Mouse (Mus musculus) heart, adult 2 months (tissue): ENCODE measurements at regions not wholly inside any gene's neighbourhood (a gene's known extent, or its start where the extent isn't known, plus 50 kb on each side); places are given as distances from the start of the nearest gene placed in this dataset.
"Not testable (repeated sequence)": the region's sequence is repeated elsewhere in the genome, so short reads cannot be mapped to it uniquely, and the experiment has no call there.

Experiments used
- DNase-seq, 2 experiments: peaks; one replicate each; pipeline ENCODE4 v3.0.0; 2021
- H3K27ac ChIP-seq: fragments of 200-600 bp; 2 replicates; pipeline ENCODE4 v1.8.1; 2022
- H3K27me3 ChIP-seq: fragments of 200-500 bp; 2 replicates; pipeline ENCODE4 v1.6.1; 2012; ENCODE audit warnings: mild to moderate bottlenecking, low read length, inconsistent platforms, mixed read lengths; ENCODE audit not compliant: control insufficient read depth, insufficient read depth
- H3K36me3 ChIP-seq: fragments of 200-500 bp; 2 replicates; pipeline ENCODE4 v1.6.1; 2012; ENCODE audit warnings: low read length, inconsistent platforms; ENCODE audit not compliant: control insufficient read depth, insufficient read depth
- H3K4me1 ChIP-seq: fragments of 200-500 bp; 2 replicates; pipeline ENCODE4 v1.6.1; 2011; ENCODE audit warnings: low read length; ENCODE audit not compliant: control insufficient read depth, insufficient read depth
- H3K4me3 ChIP-seq: fragments of 200-600 bp; 2 replicates; pipeline ENCODE4 v1.8.1; 2022
- H3K79me2 ChIP-seq: fragments of 200-500 bp; replicated peaks from 2 replicates; pipeline ENCODE4 v1.6.1; 2012; ENCODE audit warnings: mild to moderate bottlenecking, inconsistent platforms, low read length, moderate library complexity, mixed read lengths; ENCODE audit not compliant: control insufficient read depth, insufficient read depth
- H3K9ac ChIP-seq: fragments of 200-500 bp; 2 replicates; pipeline ENCODE4 v1.6.1; 2012; ENCODE audit warnings: low read depth, mild to moderate bottlenecking, control low read depth, inconsistent platforms, low read length, mixed read lengths
- CTCF ChIP-seq: fragments of 200-600 bp; IDR thresholded peaks from 2 replicates; pipeline ENCODE4 v1.8.1; 2022; ENCODE audit warnings: antibody characterized with exemption, mild to moderate bottlenecking, moderate library complexity
- EP300 ChIP-seq: fragments of 200-500 bp; IDR thresholded peaks from 2 replicates; pipeline ENCODE4 v1.6.1; 2011; ENCODE audit warnings: low read depth, low read length, control low read depth; ENCODE audit not compliant: insufficient read depth
- POLR2A ChIP-seq: fragments of 200-500 bp; IDR thresholded peaks from 2 replicates; pipeline ENCODE4 v1.6.1; 2011; ENCODE audit warnings: mild to moderate bottlenecking, low read depth, low read length, control low read depth; ENCODE audit not compliant: insufficient read depth
- WGBS: fragments of 180-500 bp; shearing (Covaris S2); methylation state at CpG from one replicate; pipeline ENCODE4 v1.1.7; 2018; 5-methylcytosine and 5-hydroxymethylcytosine counted together
- intact Hi-C: fragments of 180-260 bp; cut with DNase I; formaldehyde crosslinking; loops from one replicate; pipeline ENCODE4 v1.15.1; 2025

GRCm38 (mm10) chr15:5953106-5953505 is 346.5 kb upstream of the Dab2 start:
- no peak for DNase-seq
- intact Hi-C loops: no loop called here
- TF ChIP-seq EP300: no peak
- no peak for TF ChIP-seq POLR2A
- TF ChIP-seq CTCF: no peak
- Histone ChIP-seq H3K4me3 (no peak overlapping the region), H3K36me3 (no peaks in the 10 kb centered on the region), H3K9ac (no peak overlapping the region), H3K27me3 (no peaks in the 10 kb centered on the region), H3K79me2 (no peaks in the 10 kb centered on the region), H3K4me1 (no peaks in the 10 kb centered on the region), H3K27ac (no peak overlapping the region)

DNA sequence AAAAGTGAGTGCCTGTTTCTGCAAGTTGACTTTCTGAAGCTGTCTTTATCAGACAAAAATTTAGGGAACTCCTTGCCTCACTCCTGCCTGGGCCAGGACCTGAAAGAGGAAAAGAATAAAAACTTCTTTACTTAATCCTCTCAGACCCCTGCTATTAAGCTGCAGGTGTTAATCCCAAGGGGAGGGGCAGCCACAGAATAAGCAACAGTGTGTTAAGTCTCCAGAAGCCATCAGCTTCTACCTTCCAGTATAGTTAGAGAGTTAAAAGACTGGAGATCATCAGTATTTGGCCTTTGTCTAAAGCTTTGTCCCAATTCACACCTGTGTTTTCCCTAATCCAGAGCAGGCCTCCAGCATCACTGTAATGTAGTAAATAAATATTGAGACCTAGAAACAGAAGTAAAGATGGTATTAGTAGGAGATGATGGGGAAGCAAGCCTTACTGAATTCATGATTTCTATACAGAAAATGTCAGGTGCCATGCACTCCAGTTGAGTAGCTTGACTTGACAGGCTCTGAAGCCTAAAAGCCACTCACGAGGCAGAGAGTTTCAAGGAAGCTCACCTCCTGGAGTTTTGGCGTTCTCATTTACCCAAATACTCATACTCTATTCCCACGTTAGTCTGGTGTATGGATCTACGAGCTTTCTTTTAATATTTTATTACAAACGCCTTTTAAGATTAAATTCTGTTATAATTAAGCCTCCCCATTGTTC is 308.1 kb upstream of the Dab2 start:
- TF ChIP-seq POLR2A (no peak), CTCF (no peak), EP300 (no peak)
- intact Hi-C loops: no loop called here
- no peak overlapping the region for H3K27ac ChIP-seq
- H3K27me3 ChIP-seq: no peaks in the 10 kb centered on the region
- no peak overlapping the region for H3K4me3 ChIP-seq
- H3K4me1 ChIP-seq: no peaks in the 10 kb centered on the region
- H3K79me2 ChIP-seq: no peaks in the 10 kb centered on the region
- H3K9ac ChIP-seq: no peak overlapping the region
- 70% methylated on average over 5 of the region's 5 CpGs for WGBS
- H3K36me3 ChIP-seq: no peaks in the 10 kb centered on the region
- DNase-seq: no peak

DNA sequence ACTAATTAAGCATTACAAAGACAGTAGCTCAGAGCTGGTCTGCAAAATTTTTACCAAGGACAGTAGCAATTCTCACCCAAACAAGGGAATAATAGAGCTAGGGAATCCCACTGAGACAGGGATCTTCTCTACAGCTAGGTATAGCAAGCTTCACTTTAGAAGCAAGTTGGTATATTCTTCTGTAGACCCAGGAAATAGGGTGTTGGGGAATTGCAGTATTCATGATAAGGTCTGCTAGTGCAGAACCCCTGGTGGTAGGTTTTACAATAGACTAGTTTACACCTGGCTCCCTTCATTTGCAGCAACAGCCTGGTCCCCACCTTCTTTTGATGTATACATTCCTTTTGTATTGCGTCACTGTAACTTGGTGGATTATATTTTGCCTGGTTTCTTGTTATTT is 307.4 kb upstream of the Dab2 start:
- H3K4me3 ChIP-seq, intact Hi-C loops, H3K27ac ChIP-seq, H3K36me3 ChIP-seq, H3K27me3 ChIP-seq, DNase-seq, H3K4me1 ChIP-seq, H3K79me2 ChIP-seq, H3K9ac ChIP-seq: not testable (repeated sequence)
- 92% methylated on average over 1 of the region's 1 CpGs for WGBS

GRCm38 (mm10) chr15:6000816-6001215 is 298.8 kb upstream of the Dab2 start:
- no peak for DNase-seq
- no peak overlapping the region for H3K4me3 ChIP-seq

GRCm38 (mm10) chr15:6001394-6001793 is 298.2 kb upstream of the Dab2 start:
- WGBS: 67% methylated on average over 1 of the region's 1 CpGs
- no peak for DNase-seq
- no peaks in the 10 kb centered on the region for H3K27me3 ChIP-seq
- no peak overlapping the region for H3K27ac ChIP-seq
- no peaks in the 10 kb centered on the region for H3K4me1 ChIP-seq
- H3K9ac ChIP-seq: no peak overlapping the region
- H3K4me3 ChIP-seq: no peak overlapping the region
- TF ChIP-seq POLR2A (no peak), CTCF (no peak), EP300 (no peak)
- H3K36me3 ChIP-seq: no peaks in the 10 kb centered on the region
- intact Hi-C loops: no loop called here
- no peaks in the 10 kb centered on the region for H3K79me2 ChIP-seq

More at GRCm38 (mm10) chr15:6000816-6001215, 298.8 kb upstream of the Dab2 start:
- Histone ChIP-seq H3K36me3 (no peaks in the 10 kb centered on the region), H3K4me1 (no peaks in the 10 kb centered on the region), H3K27me3 (no peaks in the 10 kb centered on the region), H3K79me2 (no peaks in the 10 kb centered on the region), H3K27ac (no peak overlapping the region), H3K9ac (no peak overlapping the region)
- no peak for TF ChIP-seq EP300
- no peak for TF ChIP-seq CTCF
- TF ChIP-seq POLR2A: no peak
- 66% methylated on average over 1 of the region's 1 CpGs for WGBS
- intact Hi-C loops: no loop called here

- DNase-seq: no peak
- no peaks in the 10 kb centered on the region for H3K79me2 ChIP-seq
- no peaks in the 10 kb centered on the region for H3K27me3 ChIP-seq
- 74% methylated on average over 1 of the region's 1 CpGs for WGBS
- no peak overlapping the region for H3K4me3 ChIP-seq
- intact Hi-C loops: no loop called here
- no peak overlapping the region for H3K9ac ChIP-seq
- H3K27ac ChIP-seq: no peak overlapping the region
- TF ChIP-seq EP300 (no peak), POLR2A (no peak), CTCF (no peak)
- H3K36me3 ChIP-seq: no peaks in the 10 kb centered on the region
- H3K4me1 ChIP-seq: no peaks in the 10 kb centered on the region; the same call in 1 of the 2 replicates
Measured at GRCm38 (mm10) chr15:6014982-6015381, 284.6 kb upstream of the Dab2 start.
